Mouse (Mus musculus) embryo, embryonic 10.5 days (tissue): Measurements from ENCODE around the gene Olfr351.

Experiments used
- DNase-seq: peaks from one replicate; pipeline ENCODE4 v3.0.0-alpha.2; 2015; ENCODE audit warnings: low spot score

The Olfr351 gene

DNA sequence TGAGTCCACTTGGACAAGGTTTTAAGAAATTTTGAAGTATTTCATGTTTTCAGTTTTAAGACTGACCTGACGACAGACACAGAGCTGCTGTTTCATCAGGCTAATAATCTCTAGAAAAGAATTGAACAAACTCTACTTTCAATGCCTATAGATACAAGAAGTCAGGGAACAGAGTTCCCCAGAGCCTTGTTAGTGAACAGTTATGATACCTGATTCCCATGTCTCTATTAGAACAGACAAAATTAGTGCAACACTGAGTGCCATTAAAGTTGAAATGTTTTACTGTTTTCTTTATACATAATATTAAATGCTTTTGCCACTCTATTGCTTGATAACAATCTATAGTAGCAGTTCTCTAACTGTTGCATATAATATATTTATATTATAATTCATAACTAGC lies at the start of gene Olfr351:
Olfr351 (minus strand) TSS at position 101 of the 400 bp plus-strand sequence.
- no peak for DNase-seq

DNA sequence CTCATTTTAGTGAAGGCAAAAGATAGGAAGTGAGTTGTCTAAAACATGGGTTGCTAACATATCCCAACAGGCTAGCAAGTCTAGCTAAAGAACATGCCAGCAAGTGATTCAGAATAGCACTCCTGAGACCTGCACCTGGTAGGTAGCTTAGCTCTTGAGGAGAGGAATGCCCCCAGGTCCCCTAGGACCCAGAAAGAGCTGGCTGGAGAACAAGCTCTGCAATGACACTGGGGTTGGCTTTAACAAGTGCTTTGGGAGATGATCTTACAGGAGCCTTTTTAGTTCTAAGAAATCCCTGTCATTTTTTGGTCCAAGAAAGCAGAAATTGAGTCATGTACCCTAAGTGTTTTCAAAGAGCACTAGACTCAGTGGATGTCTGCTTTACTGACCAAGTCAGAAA lies 42.9 kb upstream of the Olfr351 start, which contains the start of gene Olfr354:
Olfr354 (plus strand) TSS at position 301 of the 400 bp plus-strand sequence.
- DNase-seq, result no peak

DNA sequence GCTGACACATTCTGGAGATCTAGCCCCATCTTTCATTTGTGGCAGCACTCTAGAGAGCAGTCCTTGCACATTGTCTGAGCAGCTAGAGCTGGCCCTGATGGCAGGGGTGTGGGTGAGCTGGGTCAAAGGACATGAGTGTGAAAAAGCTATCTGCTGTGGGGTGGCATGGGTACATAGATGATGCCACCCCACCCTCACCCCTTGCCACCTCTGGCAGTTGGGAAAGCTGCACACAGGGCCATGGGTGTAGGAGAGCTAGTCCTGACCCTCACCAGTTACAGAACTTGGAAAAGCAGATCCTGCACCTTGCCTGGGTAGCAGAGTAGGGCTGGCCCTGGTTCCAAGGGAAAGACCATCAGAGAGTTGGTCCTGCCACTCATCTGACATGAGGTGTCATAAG lies 34.7 kb upstream of the Olfr351 start:
- DNase-seq, result no peak

DNA sequence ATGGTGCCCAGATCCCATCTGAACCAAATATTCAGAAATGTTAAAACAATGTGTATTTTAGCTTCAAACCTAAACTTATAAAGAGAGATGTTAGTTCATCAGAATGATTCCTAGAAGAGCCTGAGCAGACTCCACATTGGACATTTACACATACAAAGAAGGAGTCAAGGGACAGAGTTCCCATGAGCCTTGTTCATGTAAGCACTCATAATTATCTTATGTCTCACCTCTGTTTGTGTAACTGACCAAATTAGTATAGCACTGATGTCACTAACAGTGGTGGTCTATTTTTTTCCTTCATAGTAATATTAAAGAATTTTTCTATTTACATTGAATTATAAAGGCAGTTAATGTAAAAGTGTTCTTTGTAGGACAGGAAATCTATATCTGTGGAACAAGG lies 30.4 kb upstream of the Olfr351 start, which contains the start of gene Olfr353:
Olfr353 (minus strand) TSS at position 101 of the 400 bp plus-strand sequence.
- DNase-seq, result no peak

DNA sequence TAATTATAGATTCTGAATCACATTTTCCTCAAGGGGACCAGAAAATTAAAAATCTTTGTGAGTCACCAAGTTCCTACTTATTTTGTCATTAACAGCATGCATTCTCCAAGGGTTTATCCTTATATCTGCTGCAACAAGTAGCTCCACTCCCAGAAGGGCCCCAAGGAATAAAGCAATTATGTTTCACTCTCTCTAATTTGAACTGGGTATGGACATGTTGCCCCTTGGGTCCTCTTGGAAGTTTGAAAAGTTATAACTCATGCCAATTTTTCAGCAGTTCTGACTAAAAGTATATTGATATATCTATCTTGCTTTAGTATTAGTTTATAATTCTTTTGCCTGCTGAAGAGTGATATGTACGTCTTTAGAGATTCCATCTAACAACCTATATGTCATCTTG lies 5.7 kb upstream of the Olfr351 start, which contains the start of gene Olfr352:
Olfr352 (plus strand) TSS at position 301 of the 400 bp plus-strand sequence.
- DNase-seq, result no peak

DNA sequence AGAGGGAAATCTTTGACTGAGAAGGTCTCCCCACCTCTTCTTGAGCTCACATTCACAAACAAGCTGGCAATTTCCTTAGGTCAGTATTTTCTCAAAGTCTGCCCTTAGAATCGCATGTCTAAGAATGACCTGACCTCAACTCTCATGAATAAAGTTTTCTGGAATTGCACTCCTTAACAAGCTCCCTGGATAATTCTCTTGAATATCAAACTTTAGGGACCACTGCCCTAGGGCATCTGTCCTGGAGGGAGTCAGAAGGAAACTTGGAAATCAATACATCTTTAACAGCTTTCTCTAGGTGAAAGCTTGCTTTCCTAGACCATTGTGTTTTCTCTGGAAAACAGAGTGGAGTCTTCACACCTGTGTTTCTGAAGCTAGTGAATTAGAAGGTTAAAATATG lies 16.4 kb downstream of the Olfr351 start, which contains the start of gene Olfr350:
Olfr350 (plus strand) TSS at position 301 of the 400 bp plus-strand sequence.
- DNase-seq, result no peak

DNA sequence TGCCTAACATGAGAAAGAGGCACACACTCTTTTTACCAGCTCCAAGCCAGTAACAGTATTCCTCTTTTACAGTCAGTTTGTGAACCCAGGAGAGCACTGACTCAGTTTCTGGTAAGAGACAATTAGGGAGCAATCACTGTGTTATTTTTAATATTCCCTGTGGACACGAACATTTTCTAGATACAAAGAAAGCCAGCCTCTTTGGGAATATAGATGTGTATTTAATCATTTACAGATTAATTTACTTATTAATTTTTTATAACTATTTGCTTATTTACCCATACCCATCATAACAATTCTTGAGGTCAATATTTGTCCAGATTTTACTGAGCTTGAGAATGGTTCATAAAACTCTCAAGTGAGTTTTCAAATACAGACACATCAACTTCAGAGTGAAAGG lies 45.5 kb downstream of the Olfr351 start, which contains the start of gene Olfr3:
Olfr3 (minus strand) TSS at position 101 of the 400 bp plus-strand sequence.
- no peak for DNase-seq
